Mouse (Mus musculus) thymus, postnatal 25 days (tissue): ENCODE results near the gene Agrp.

Experiments used
- DNase-seq: peaks from one replicate; pipeline ENCODE4 v3.0.0; 2022

Agrp gene

GRCm38 (mm10) chr8:105517346-105517745 is 119.8 kb downstream of the Agrp start:
- DNase-seq: no peak
